Mouse (Mus musculus) forebrain, postnatal 0 days (tissue): ENCODE data around the gene Peli2. TPM values are rescaled to one million over a fixed set of nuclear protein-coding genes. Genes with fewer than 3 reads are reported as not detected.
A peak's percentile ranks its signal among the peaks of the same experiment; 100 is the strongest.

Experiments
- ATAC-seq: fragments of 200-750 bp; cut with Nextera tagmentation; 2 replicates; pipeline ENCODE4 v1.8.0; 2017; ENCODE audit warnings: mild to moderate bottlenecking, moderate library complexity
- DNase-seq: peaks from one replicate; pipeline ENCODE4 v3.0.0-alpha.2; 2015
- H3K27ac ChIP-seq: fragments of 300-500 bp; sonication (generic); 2 replicates; pipeline ENCODE4 v1.5.1; 2014; ENCODE audit warnings: low read depth, mild to moderate bottlenecking, antibody characterized with exemption, low read length, moderate library complexity, mixed read lengths
- H3K27me3 ChIP-seq: fragments of 300-500 bp; sonication (generic); 2 replicates; pipeline ENCODE4 v1.6.1; 2014; ENCODE audit warnings: mild to moderate bottlenecking, low read length, mixed read lengths; ENCODE audit not compliant: insufficient read depth
- H3K36me3 ChIP-seq: fragments of 300-500 bp; sonication (generic); 2 replicates; pipeline ENCODE4 v1.6.1; 2014; ENCODE audit warnings: mild to moderate bottlenecking, moderate library complexity; ENCODE audit not compliant: insufficient read depth
- H3K4me1 ChIP-seq: fragments of 300-500 bp; sonication (generic); 2 replicates; pipeline ENCODE4 v1.6.1; 2014; ENCODE audit warnings: antibody characterized with exemption; ENCODE audit not compliant: insufficient read depth
- H3K4me2 ChIP-seq: fragments of 300-500 bp; sonication (generic); 2 replicates; pipeline ENCODE4 v1.6.1; 2014; ENCODE audit warnings: low read depth, mild to moderate bottlenecking, moderate library complexity
- H3K4me3 ChIP-seq: fragments of 300-500 bp; sonication (generic); 2 replicates; pipeline ENCODE4 v1.5.1; 2014; ENCODE audit warnings: low read depth, low read length, mixed read lengths
- H3K9ac ChIP-seq: fragments of 300-500 bp; sonication (generic); 2 replicates; pipeline ENCODE4 v1.6.1; 2014; ENCODE audit warnings: mild to moderate bottlenecking
- H3K9me3 ChIP-seq: fragments of 300-500 bp; sonication (generic); 2 replicates; pipeline ENCODE4 v1.6.1; 2016; ENCODE audit warnings: low read length
- CTCF ChIP-seq: sonication (generic); IDR thresholded peaks from 2 replicates; pipeline ENCODE4 v1.5.1; 2016; ENCODE audit warnings: antibody characterized with exemption, control low read depth, low read depth
- WGBS: fragments of 180-500 bp; shearing (Covaris S2); extraction: QIAGEN DNeasy Blood & Tissue Kit; methylation state at CpG from one replicate; pipeline ENCODE4 v1.1.7; 2014; 5-methylcytosine and 5-hydroxymethylcytosine counted together
- polyA plus RNA-seq: library from polyadenylated mRNA; unstranded; fragments of >200 nt; fragmentation: Nextera tagmentation; extraction: Ambion mirVana; gene quantifications from 2 replicates; pipeline ENCODE4 v1.2.1, GENCODE M21; 2015
- total RNA-seq: library from RNA; depleted of rRNA; stranded (reverse); fragments of >200 nt; gene quantifications from 2 replicates; pipeline ENCODE4 v1.2.3, GENCODE M21; 2014

Peli2 gene
- total and polyA plus RNA-seq, 2 experiments from 2014 or later: 6.6 to 16.4 TPM

GRCm38 (mm10) chr14:48087298-48087830, 33.3 kb upstream of the Peli2 start:
- no peak overlapping the region for H3K27ac ChIP-seq

GRCm38 (mm10) chr14:48090465-48090864, 30.2 kb upstream of the Peli2 start:
- Histone ChIP-seq H3K27me3 (no peaks in the 10 kb centered on the region), H3K27ac (no peak overlapping the region), H3K4me3 (no peak overlapping the region), H3K36me3 (no peaks in the 10 kb centered on the region), H3K4me1 (no peaks in the 10 kb centered on the region), H3K4me2 (no peak overlapping the region), H3K9ac (no peak overlapping the region), H3K9me3 (no peaks in the 10 kb centered on the region)
- ATAC-seq (no peak), DNase-seq (no peak)
- no peak for TF ChIP-seq CTCF
- 68% methylated on average over 4 of the region's 4 CpGs for WGBS

More at GRCm38 (mm10) chr14:48087298-48087830, 33.3 kb upstream of the Peli2 start:
- H3K27me3 ChIP-seq: no peaks in the 10 kb centered on the region
- ATAC-seq (no peak), DNase-seq (no peak)
- H3K4me2 ChIP-seq: no peak overlapping the region
- peaks cover 16% of the 10 kb centered on the region for H3K4me1 ChIP-seq
- no peaks in the 10 kb centered on the region for H3K36me3 ChIP-seq
- no peak overlapping the region for H3K9ac ChIP-seq
- H3K9me3 ChIP-seq: no peaks in the 10 kb centered on the region
- no peak overlapping the region for H3K4me3 ChIP-seq
- WGBS: 85% methylated on average over 8 of the region's 8 CpGs
- TF ChIP-seq CTCF: no peak

- DNase-seq (peak; percentile 32), ATAC-seq (peak; percentile 79)
- Histone ChIP-seq H3K36me3 (no peaks in the 10 kb centered on the region), H3K9ac (no peak overlapping the region), H3K4me1 (no peaks in the 10 kb centered on the region), H3K27ac (no peak overlapping the region; the same call in 1 of the 2 replicates), H3K9me3 (no peaks in the 10 kb centered on the region), H3K27me3 (no peaks in the 10 kb centered on the region), H3K4me3 (no peak overlapping the region), H3K4me2 (no peak overlapping the region)
- 72% methylated on average over 8 of the region's 8 CpGs for WGBS
- no peak for TF ChIP-seq CTCF
These were observed 29.5 kb upstream of the Peli2 start for GRCm38 (mm10) chr14:48091160-48091559.

- Histone ChIP-seq H3K27me3 (no peaks in the 10 kb centered on the region), H3K27ac (no peak overlapping the region), H3K9ac (no peak overlapping the region), H3K4me1 (no peaks in the 10 kb centered on the region), H3K9me3 (no peaks in the 10 kb centered on the region), H3K4me3 (no peak overlapping the region), H3K36me3 (no peaks in the 10 kb centered on the region), H3K4me2 (no peak overlapping the region)
- 56% methylated on average over 6 of the region's 6 CpGs for WGBS
- ATAC-seq (no peak), DNase-seq (no peak)
- no peak for TF ChIP-seq CTCF
These were observed 22.4 kb upstream of the Peli2 start for GRCm38 (mm10) chr14:48098253-48098652.

DNA sequence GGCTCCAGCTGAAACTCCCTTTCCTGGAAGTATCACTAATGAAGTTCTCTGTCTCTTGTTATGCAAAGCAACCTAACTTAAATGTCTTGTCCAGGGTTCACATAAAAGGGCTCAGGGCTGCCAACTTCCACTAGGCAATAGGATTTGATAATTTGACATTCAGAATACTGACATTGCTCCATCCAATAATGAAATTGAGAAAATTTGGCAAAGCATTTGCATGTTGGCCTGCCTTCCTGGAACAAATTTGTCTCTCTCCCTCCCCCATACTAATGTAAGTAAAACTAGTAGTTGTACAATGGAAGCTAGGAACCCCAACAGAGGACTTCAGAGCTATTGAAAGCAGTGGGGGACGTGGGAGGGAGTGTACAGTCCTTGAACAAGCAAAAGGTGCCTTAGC, 21.3 kb upstream of the Peli2 start:
- WGBS: 18% methylated on average over 1 of the region's 1 CpGs
- Histone ChIP-seq H3K36me3 (no peaks in the 10 kb centered on the region), H3K4me2 (no peak overlapping the region), H3K4me3 (no peak overlapping the region), H3K27me3 (no peaks in the 10 kb centered on the region), H3K4me1 (no peaks in the 10 kb centered on the region), H3K9me3 (no peaks in the 10 kb centered on the region), H3K27ac (no peak overlapping the region), H3K9ac (no peak overlapping the region)
- ATAC-seq: no peak
- DNase-seq: no peak
- no peak for TF ChIP-seq CTCF

DNA sequence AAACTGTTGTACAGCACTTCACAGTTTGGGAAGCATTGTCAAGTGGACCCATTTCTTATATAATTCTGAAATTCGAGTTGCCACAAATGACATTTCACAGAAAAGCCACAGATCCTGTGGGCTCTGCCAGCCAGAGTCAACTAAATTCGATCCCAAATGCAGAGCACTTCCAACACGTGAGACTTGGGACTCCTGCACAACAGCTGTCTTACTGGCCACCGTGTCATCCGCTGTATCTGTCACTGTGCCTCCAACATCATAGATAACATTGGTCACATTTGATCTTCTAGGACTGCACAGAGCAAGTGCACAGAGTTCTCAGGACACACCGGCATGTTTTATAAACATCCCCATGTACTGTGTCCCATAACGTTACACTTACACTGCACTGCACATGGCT, 14.2 kb upstream of the Peli2 start:
- ATAC-seq (no peak), DNase-seq (no peak)
- WGBS: 89% methylated on average over 7 of the region's 7 CpGs
- H3K4me1 ChIP-seq: no peaks in the 10 kb centered on the region
- H3K9me3 ChIP-seq: 0 out of 2 replicates have a peak, but pooled peaks cover 3% of the 10 kb centered on the region
- no peaks in the 10 kb centered on the region for H3K27me3 ChIP-seq
- no peak overlapping the region for H3K9ac ChIP-seq
- no peak overlapping the region for H3K4me3 ChIP-seq
- no peak overlapping the region for H3K4me2 ChIP-seq
- H3K27ac ChIP-seq: no peak overlapping the region
- no peaks in the 10 kb centered on the region for H3K36me3 ChIP-seq
- no peak for TF ChIP-seq CTCF

DNA sequence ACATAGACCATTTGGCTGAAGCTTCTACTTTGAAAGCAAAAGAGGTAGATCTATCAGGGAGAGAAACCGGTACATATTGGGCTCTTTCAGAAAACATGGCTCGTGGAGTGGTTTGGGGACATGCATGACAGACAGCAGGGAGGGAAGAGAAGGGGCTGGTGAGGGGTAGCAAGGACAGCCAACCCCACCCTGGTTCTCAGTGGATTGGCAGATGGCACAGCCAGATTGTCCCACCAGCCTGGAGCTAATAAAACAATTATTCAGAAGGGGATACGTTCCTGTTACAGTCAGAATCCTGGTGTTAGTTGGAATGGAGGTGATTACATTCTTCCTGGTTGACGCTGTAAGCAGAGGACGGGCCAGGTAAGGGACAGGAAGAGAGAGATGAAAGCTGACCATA, 2.6 kb upstream of the Peli2 start:
- TF ChIP-seq CTCF: no peak
- no peaks in the 10 kb centered on the region for H3K27me3 ChIP-seq
- ATAC-seq (no peak), DNase-seq (no peak)
- H3K4me1 ChIP-seq: peaks cover 11% of the 10 kb centered on the region
- H3K9me3 ChIP-seq: no peaks in the 10 kb centered on the region
- 62% methylated on average over 5 of the region's 5 CpGs for WGBS
- no peaks in the 10 kb centered on the region for H3K36me3 ChIP-seq
- no peak overlapping the region for H3K4me2 ChIP-seq
- H3K4me3 ChIP-seq: no peak overlapping the region
- no peak overlapping the region for H3K9ac ChIP-seq
- no peak overlapping the region for H3K27ac ChIP-seq
